Mouse (Mus musculus) liver, embryonic 12.5 days (tissue): ENCODE results near the gene Lmln. TPM values are rescaled to one million over a fixed set of nuclear protein-coding genes. Genes with fewer than 3 reads are reported as not detected.
A peak's percentile ranks its signal among the peaks of the same experiment; 100 is the strongest.

Experiments used
- ATAC-seq: fragments of 200-750 bp; cut with Nextera tagmentation; 2 replicates; pipeline ENCODE4 v1.8.0; 2017; ENCODE audit warnings: moderate number of reproducible peaks, mild to moderate bottlenecking, moderate library complexity
- H3K27ac ChIP-seq: fragments of 300-500 bp; sonication (generic); 2 replicates; pipeline ENCODE4 v1.5.1; 2016; ENCODE audit warnings: mild to moderate bottlenecking
- H3K27me3 ChIP-seq: fragments of 300-500 bp; sonication (generic); replicated peaks from 2 replicates; pipeline ENCODE4 v1.6.1; 2016; ENCODE audit warnings: mild to moderate bottlenecking, moderate library complexity
- H3K36me3 ChIP-seq: fragments of 300-500 bp; sonication (generic); 2 replicates; pipeline ENCODE4 v1.6.1; 2016; ENCODE audit warnings: mild to moderate bottlenecking, moderate library complexity
- H3K4me1 ChIP-seq: fragments of 300-500 bp; sonication (generic); 2 replicates; pipeline ENCODE4 v1.6.1; 2016
- H3K4me2 ChIP-seq: fragments of 300-500 bp; sonication (generic); 2 replicates; pipeline ENCODE4 v1.6.1; 2016; ENCODE audit warnings: mild to moderate bottlenecking, moderate library complexity
- H3K4me3 ChIP-seq: fragments of 300-500 bp; sonication (generic); 2 replicates; pipeline ENCODE4 v1.5.1; 2016; ENCODE audit warnings: mild to moderate bottlenecking, moderate library complexity
- H3K9ac ChIP-seq: fragments of 300-500 bp; sonication (generic); 2 replicates; pipeline ENCODE4 v1.6.1; 2016; ENCODE audit warnings: mild to moderate bottlenecking, moderate library complexity
- H3K9me3 ChIP-seq: fragments of 300-500 bp; sonication (generic); replicated peaks from 2 replicates; pipeline ENCODE4 v1.6.1; 2016; ENCODE audit warnings: mild to moderate bottlenecking, moderate library complexity
- WGBS: fragments of 180-500 bp; shearing (Covaris S2); methylation state at CpG from one replicate; pipeline ENCODE4 v1.1.7; 2016; ENCODE audit not compliant: insufficient replicate concordance; 5-methylcytosine and 5-hydroxymethylcytosine counted together
- polyA plus RNA-seq: library from polyadenylated mRNA; unstranded; fragments of >200 nt; fragmentation: Nextera tagmentation; extraction: Ambion mirVana; gene quantifications from 2 replicates; pipeline ENCODE4 v1.2.1, GENCODE M21; 2016

Lmln gene
- polyA plus RNA-seq = 1.1 and 1.2 TPM in 2 replicates

DNA sequence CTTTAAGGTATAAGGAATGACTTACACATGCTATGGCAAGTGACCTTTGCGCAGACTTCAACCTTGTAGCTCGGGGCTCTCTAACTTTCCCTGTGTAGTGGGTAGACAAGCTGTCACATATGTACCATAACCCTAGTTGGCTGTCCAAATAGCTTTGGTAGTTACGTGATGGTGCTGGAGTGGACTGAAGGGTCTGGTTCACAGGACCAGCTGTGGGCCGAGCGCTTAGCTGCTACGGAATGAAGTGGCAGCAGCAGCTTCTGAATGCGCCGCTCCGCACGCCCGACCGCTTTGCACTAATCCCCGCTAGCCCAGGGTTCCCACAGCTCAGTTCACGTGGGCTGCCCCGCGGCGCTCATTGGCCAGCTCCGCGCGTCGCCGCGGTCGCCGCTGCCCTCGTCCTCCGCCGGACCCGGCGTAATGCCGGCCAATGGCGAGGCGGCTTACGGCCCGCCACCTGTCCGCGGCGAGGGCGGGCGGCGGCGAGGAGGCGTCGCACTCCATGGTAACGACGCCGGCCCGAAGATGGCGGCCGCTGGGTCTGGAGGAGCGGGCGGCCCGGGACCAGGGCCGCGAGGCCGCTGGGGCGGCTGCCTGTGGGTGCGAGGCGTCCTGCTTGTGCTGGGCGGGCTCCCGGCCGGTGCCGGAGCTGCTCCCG lies at the start of gene Lmln:
Gene Lmln, plus strand, starts transcription at position 498 of the 658 bp plus-strand sequence.
- Histone ChIP-seq H3K9me3 (no peaks in the 10 kb centered on the region), H3K4me3 (peak within 1 kb of the TSS; percentile 84), H3K27me3 (no peaks in the 10 kb centered on the region), H3K9ac (peak within 1 kb of the TSS; percentile 80), H3K4me1 (peaks cover 59% of the 10 kb centered on the region), H3K4me2 (peak within 1 kb of the TSS; percentile 94), H3K27ac (peak within 1 kb of the TSS; percentile 84), H3K36me3 (peaks cover 36% of the 10 kb centered on the region)
- ATAC-seq = peak; percentile 93
- WGBS = under 1% methylated on average over 56 of the region's 64 CpGs

DNA sequence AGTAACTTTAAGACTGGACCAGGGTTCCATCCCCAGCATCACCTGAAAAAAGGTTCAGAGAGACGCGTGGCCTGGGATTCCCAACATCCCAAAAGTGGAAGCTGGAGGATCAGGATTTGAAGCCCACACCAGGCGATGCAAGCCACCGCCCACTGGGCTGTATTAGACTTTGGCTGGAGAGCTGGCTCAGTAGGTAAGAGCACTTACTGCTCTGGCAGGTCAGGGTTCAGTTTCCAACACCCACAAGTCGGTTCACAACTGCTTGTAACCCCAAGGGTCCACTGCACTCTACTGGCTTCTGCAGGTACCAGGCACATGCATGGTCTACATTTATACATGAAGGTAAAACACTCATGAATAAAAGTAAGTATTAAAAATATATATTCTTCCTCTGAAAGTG lies 48.5 kb upstream of the Lmln start:
- 88% methylated on average over 5 of the region's 5 CpGs for WGBS
- no peak overlapping the region for H3K9ac ChIP-seq
- H3K4me1 ChIP-seq = no peaks in the 10 kb centered on the region
- H3K27ac ChIP-seq = no peak overlapping the region
- peaks cover 66% of the 10 kb centered on the region for H3K36me3 ChIP-seq
- H3K9me3 ChIP-seq = no peaks in the 10 kb centered on the region
- no peaks in the 10 kb centered on the region for H3K27me3 ChIP-seq
- H3K4me3 ChIP-seq = no peak overlapping the region
- H3K4me2 ChIP-seq = no peak overlapping the region
- no peak for ATAC-seq

DNA sequence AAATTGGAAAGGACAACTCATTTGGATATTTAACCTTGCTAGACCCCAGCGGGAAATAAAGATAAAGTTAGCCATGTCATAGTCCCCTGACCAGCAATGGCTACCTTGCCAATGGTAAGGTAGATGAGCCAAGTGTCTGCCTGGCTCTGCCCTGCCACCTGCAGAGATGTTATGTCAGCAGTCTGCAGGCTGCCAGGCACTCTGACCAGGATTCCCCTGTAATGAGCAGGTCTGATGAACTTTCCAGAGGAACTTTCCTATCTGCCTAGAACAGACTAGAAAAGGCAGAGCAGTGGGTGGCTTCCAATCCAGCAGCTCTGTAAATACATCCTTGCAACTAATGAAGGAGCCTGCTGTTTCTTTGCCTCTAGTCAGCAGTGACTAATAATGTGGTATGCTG lies 47.4 kb upstream of the Lmln start:
- Histone ChIP-seq H3K9ac (no peak overlapping the region), H3K4me1 (no peaks in the 10 kb centered on the region), H3K36me3 (peaks cover 55% of the 10 kb centered on the region), H3K4me2 (no peak overlapping the region), H3K27ac (no peak overlapping the region), H3K27me3 (no peaks in the 10 kb centered on the region), H3K9me3 (no peaks in the 10 kb centered on the region), H3K4me3 (no peak overlapping the region)
- 79% methylated on average over 1 of the region's 1 CpGs for WGBS
- ATAC-seq = no peak

DNA sequence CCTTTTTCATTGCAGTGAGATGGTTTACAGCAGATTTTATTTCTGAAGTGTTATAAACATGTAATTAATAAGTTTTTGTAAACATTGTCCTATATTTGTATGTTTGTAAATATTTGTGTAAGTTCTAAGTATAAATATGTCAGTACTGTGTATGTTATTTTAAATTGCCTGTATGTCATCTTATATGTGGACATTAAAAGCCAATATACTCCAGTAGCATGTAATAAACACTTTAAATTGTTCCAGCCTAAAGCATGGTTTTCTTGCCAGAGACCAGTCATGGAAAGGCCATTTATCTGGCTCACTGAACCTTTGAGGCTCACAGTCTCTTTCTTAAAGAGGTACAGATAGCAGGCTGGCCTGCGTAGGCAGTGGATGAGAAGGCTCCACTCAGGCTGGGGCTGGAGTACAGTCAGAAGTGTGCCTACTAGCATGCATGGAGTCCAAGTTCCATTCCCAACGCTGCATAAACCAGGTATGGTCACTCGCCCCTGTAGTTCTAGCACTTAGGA lies 46.9 kb upstream of the Lmln start:
- Histone ChIP-seq H3K4me2 (no peak overlapping the region), H3K27me3 (no peaks in the 10 kb centered on the region), H3K4me1 (no peaks in the 10 kb centered on the region), H3K36me3 (peaks cover 49% of the 10 kb centered on the region), H3K27ac (no peak overlapping the region), H3K9me3 (no peaks in the 10 kb centered on the region), H3K4me3 (no peak overlapping the region), H3K9ac (no peak overlapping the region)
- 86% methylated on average over 3 of the region's 3 CpGs for WGBS
- no peak for ATAC-seq

DNA sequence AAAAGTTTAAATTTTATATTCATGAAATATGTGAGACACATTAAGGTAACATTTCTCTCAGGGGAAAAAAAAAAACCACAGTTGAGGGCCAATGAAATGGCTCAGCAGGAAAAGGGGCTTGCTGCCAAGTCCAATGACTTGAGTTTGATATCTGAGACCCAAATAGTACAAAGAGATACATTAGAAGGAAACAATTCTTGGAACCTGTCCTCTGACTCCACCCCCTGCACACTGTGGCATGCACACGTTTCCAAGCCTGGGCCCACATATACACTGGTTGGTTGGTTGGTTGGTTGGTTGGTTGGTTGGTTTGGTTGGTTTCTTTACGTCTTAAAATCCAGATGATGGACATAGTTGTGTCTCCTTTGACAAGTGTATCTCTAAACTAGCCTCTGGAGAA lies 46.3 kb upstream of the Lmln start:
- Histone ChIP-seq H3K27ac (no peak overlapping the region), H3K9ac (no peak overlapping the region), H3K36me3 (peaks cover 44% of the 10 kb centered on the region), H3K9me3 (no peaks in the 10 kb centered on the region), H3K27me3 (no peaks in the 10 kb centered on the region), H3K4me2 (no peak overlapping the region), H3K4me1 (no peaks in the 10 kb centered on the region), H3K4me3 (no peak overlapping the region)
- ATAC-seq = no peak
- 53% methylated on average over 2 of the region's 2 CpGs for WGBS

DNA sequence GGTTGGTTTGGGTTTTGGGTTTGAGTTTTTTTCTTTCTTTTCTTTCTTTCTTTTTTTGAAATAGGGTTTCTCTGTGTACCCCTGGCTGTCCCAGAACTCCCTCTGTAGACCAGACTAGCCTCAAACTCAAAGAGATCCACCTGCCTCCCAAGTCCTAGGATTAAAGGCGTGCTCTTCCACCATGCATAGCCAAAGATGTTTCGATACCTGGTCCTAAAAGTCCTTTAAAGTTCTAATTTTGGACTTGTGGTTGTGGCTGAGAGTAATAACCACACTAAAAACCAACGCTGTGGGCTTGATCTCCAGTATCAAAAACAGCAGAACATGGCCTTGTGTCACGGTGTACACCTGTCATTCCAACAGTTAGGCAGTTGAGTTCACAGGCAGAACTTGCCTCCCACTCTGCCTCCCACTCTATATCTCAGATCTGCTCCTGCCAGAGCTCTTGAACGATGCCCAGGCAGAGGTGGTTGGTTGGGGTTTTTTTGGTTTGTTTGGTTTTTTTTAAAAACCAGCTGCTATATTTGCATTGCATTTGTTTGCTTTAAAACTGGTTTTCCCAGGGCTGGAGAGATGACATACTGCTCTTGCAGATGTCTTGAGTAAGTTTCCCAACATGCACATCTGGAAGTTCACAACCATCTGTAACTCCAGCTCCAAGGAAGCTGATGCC lies 44.5 kb upstream of the Lmln start:
- 70% methylated on average over 5 of the region's 5 CpGs for WGBS
- no peaks in the 10 kb centered on the region for H3K4me1 ChIP-seq
- H3K4me2 ChIP-seq = no peak overlapping the region
- no peak overlapping the region for H3K4me3 ChIP-seq
- no peaks in the 10 kb centered on the region for H3K27me3 ChIP-seq
- no peak for ATAC-seq
- no peaks in the 10 kb centered on the region for H3K9me3 ChIP-seq
- H3K27ac ChIP-seq = no peak overlapping the region
- H3K36me3 ChIP-seq = peaks cover 33% of the 10 kb centered on the region
- no peak overlapping the region for H3K9ac ChIP-seq

DNA sequence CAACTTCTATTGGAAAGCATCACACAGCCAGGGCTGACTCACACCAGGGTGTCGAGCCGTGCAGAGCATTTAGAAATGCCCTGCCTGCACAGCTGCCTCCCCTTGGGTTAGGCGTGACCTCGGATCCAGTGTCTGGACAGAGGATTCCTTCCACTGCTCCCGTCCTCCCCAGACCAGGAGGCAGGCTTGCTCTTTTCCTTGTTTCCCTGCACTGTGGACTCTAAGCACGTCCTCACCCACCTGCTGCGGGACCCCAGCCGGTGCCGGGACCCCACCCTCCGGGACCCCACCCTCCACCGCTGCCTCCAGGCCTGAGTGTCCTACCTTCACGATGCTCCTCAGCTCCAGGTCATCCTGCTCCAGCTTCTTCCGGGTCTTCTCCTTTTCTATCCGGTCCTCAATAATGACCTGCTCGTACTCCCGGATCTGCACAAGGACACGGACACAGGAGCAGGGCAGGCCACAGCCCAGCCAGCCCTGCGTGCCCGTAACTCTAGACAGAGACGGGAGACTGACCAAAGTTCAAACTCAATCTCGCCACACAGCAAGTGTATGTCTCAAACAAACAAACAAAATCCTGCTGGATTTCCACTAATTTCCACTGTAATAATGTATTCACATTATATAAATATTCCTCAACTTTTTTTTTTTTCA lies 43.1 kb upstream of the Lmln start:
- H3K9me3 ChIP-seq = no peaks in the 10 kb centered on the region
- no peak overlapping the region for H3K4me3 ChIP-seq
- no peak overlapping the region for H3K27ac ChIP-seq
- H3K4me1 ChIP-seq = no peaks in the 10 kb centered on the region
- no peak overlapping the region for H3K9ac ChIP-seq
- no peak overlapping the region for H3K4me2 ChIP-seq
- WGBS = 75% methylated on average over 21 of the region's 21 CpGs
- H3K36me3 ChIP-seq = peaks cover 19% of the 10 kb centered on the region
- ATAC-seq = no peak
- no peaks in the 10 kb centered on the region for H3K27me3 ChIP-seq

DNA sequence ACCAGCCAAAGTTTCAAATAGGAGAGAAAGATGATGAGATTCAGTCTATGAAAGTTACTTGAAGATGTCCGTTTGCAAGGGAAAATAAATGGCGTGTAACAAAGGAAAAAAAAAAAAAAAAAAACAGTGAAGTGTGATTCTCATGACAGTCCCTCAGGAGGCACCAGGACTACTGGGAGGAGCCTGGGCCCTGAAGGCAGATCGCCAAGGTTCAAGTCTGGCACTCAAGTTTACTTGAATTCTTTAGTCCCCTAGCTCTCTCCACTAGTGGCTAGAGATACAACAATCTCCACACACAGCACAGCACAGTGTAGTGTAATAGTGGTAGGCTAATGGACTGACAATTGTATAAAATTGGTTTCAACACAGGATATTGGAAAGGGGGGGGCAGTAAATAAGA lies 40.9 kb upstream of the Lmln start:
- WGBS = 65% methylated on average over 3 of the region's 3 CpGs
- Histone ChIP-seq H3K9ac (no peak overlapping the region), H3K27me3 (no peaks in the 10 kb centered on the region), H3K9me3 (no peaks in the 10 kb centered on the region), H3K36me3 (peaks cover 7% of the 10 kb centered on the region; the same call in 1 of the 2 replicates), H3K4me1 (no peaks in the 10 kb centered on the region), H3K27ac (no peak overlapping the region), H3K4me2 (no peak overlapping the region), H3K4me3 (no peak overlapping the region)
- no peak for ATAC-seq

DNA sequence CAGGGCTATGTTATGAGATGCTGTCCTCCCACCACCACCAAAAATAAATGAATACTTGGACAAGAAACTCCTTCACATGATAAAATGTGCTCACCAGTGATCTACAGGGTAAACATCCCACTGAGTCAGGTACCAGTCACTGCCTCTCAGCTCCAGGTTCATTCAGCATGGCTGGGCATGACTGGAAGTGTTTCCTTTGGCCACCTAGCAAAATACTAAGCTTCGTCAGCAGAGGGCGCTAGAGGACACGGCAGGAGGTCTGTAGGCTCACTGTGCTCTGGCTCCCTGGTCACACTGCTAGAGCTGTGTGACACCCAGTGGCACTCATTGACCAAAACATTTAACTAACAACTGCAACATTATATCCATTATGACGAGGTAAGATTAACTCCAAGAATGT lies 38.6 kb upstream of the Lmln start:
- Histone ChIP-seq H3K36me3 (no peaks in the 10 kb centered on the region), H3K9ac (no peak overlapping the region), H3K27ac (no peak overlapping the region), H3K27me3 (no peaks in the 10 kb centered on the region), H3K4me2 (no peak overlapping the region), H3K9me3 (no peaks in the 10 kb centered on the region), H3K4me1 (no peaks in the 10 kb centered on the region), H3K4me3 (no peak overlapping the region)
- WGBS = 2% methylated on average over 4 of the region's 4 CpGs
- ATAC-seq = no peak

DNA sequence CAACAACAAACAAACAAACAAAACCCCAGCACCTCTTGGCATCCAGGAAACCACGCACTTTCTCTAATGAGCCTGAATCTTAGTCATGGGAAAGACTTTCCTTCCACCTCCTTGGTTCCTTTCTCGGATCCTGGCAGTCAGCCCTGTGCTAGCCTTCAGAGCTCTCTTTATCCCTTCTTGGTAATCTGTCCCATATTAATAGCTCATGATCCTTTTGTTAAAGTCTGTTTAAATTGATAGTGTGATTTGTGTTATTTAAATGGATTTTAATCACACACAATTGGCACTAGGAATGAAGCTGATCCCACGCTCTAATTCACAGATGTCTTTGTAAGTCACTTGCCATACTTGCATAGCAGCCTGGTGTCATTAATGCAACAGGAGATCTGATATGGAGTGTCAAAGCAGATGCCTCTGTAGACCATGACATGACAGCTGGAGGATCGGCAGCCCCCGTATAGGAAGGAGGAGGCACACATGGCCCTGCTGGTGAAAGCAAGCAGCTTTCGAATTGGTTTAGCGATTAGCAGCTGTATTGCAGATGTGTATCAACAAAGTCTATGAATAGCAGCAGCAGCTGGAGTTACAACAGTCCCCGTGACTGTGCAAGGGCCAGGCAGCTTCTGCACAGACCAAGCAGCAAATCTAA lies 37.7 kb upstream of the Lmln start:
- Histone ChIP-seq H3K36me3 (no peaks in the 10 kb centered on the region), H3K27ac (no peak overlapping the region), H3K4me2 (no peak overlapping the region), H3K9ac (no peak overlapping the region), H3K27me3 (no peaks in the 10 kb centered on the region), H3K9me3 (no peaks in the 10 kb centered on the region), H3K4me3 (no peak overlapping the region), H3K4me1 (no peaks in the 10 kb centered on the region)
- ATAC-seq = no peak
- 60% methylated on average over 8 of the region's 8 CpGs for WGBS

DNA sequence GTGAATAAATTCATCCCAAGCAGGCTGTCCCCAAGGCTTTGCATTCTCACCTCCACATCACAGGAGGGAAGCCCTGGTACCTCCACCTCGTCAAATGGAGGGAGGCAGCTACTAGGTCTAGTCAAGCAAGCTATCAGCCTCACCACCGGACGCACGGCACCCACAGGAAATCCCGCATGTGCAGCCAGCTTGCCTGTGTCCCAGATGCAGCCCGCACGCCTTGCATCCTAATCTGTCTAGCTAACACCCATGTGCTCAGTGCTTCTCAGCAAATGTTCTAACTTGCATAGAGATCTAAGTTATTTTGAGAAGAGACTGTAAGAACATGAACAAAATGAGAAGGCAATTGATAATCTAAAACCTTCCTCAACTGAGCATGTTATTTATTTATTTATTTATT lies 36.0 kb upstream of the Lmln start:
- Histone ChIP-seq H3K4me2 (no peak overlapping the region), H3K4me3 (no peak overlapping the region), H3K27ac (no peak overlapping the region), H3K9me3 (no peaks in the 10 kb centered on the region), H3K27me3 (no peaks in the 10 kb centered on the region), H3K9ac (no peak overlapping the region), H3K36me3 (no peaks in the 10 kb centered on the region), H3K4me1 (no peaks in the 10 kb centered on the region)
- ATAC-seq = no peak
- whole genome bisulfite sequencing = 49% methylated on average over 7 of the region's 7 CpGs

DNA sequence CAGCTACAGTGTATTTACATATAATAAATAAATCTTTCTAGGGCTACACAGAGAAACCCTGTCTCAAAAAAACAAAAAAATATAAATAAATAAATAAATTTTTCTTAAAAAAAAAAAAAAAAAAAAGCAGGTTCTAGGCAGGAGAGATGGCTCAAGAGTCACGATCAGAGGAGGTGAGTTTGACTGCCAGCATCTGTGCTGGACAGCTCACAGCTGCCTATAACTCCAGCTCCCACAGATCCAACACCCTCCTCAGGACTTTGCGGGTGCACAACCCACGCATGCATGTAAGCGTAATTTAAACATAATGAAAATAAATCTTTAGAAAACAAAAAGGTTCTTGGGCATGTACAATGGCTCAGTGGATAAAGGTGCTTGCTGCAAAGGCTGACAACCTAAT lies 26.3 kb upstream of the Lmln start:
- Histone ChIP-seq H3K4me2 (no peak overlapping the region), H3K9me3 (no peaks in the 10 kb centered on the region), H3K4me3 (no peak overlapping the region), H3K4me1 (no peaks in the 10 kb centered on the region), H3K27ac (no peak overlapping the region), H3K36me3 (no peaks in the 10 kb centered on the region), H3K27me3 (no peaks in the 10 kb centered on the region), H3K9ac (no peak overlapping the region)
- ATAC-seq = no peak
- WGBS = 82% methylated on average over 4 of the region's 4 CpGs
